Comparison of ENCODE assay signal across 20 mouse cellular contexts in the genomic region with DNA sequence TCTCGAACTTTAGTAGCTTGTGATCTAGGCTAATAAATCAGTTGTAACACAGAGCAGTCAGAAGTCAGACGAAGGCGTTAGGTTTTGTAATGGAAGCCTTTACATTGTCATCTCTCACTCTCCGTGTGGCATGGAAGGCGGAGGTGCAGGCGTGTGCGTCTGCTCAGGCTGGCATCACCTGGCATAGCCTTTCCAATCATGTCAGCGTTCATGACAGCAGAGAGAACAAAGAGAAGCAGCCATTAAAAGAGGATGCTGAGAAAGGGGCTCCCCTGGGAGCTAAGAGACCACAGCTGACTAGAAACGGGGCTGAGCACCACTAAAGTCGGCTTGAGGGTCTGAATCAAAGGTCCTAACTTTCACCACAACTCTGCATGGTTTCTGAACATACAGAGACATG.
"Had no signal": no experiment of that assay in that cellular context is flagged by ENCODE, and none has a peak within 500 bp of the region (broad histone marks: within the 10 kb centered on the region; RNA-seq: fewer than 3 reads in every experiment).

No protein-coding gene starts in this region.

- H3K36me3 ChIP-seq: lung, embryonic 15.5 days; midbrain, embryonic 12.5 days had no signal

- H3K4me3 ChIP-seq: limb, embryonic 10.5 days; limb, embryonic 13.5 days; liver, embryonic 12.5 days; liver, embryonic 15.5 days; lung, embryonic 15.5 days; midbrain, embryonic 12.5 days had no signal

- H3K4me2 ChIP-seq: limb, embryonic 13.5 days; liver, embryonic 12.5 days; liver, embryonic 15.5 days; lung, embryonic 15.5 days; midbrain, embryonic 12.5 days had no signal

- H3K27me3 ChIP-seq: limb, embryonic 13.5 days; liver, embryonic 12.5 days; liver, embryonic 15.5 days; lung, embryonic 15.5 days; midbrain, embryonic 12.5 days had no signal

- DNase-seq: kidney, adult 18-20 months; kidney, adult 9 months; kidney, postnatal 14 days; kidney, postnatal 4 days; layer of hippocampus, adult 9-11 months; liver; lung, adult 18-20 months; lung, postnatal 10 days; lung, postnatal 4 days; thymus, adult 2 months; thymus, postnatal 14 days; thymus, postnatal 4 days had no signal

- H3K9ac ChIP-seq: limb, embryonic 13.5 days; liver, embryonic 12.5 days; liver, embryonic 15.5 days; lung, embryonic 15.5 days; midbrain, embryonic 12.5 days had no signal

- H3K4me1 ChIP-seq: limb, embryonic 10.5 days; limb, embryonic 13.5 days; liver, embryonic 15.5 days; midbrain, embryonic 12.5 days had no signal

- H3K27ac ChIP-seq: limb, embryonic 10.5 days; limb, embryonic 13.5 days; liver, embryonic 12.5 days; liver, embryonic 15.5 days; midbrain, embryonic 12.5 days; stomach, postnatal 0 days had no signal

- ATAC-seq: intestine, embryonic 16.5 days; liver, embryonic 12.5 days had no signal

- H3K9me3 ChIP-seq: limb, embryonic 10.5 days; limb, embryonic 13.5 days; liver, embryonic 12.5 days; liver, embryonic 15.5 days; lung, embryonic 15.5 days; midbrain, embryonic 12.5 days had no signal
